Mouse (Mus musculus) c-Kit-positive CD71-positive TER-119-positive erythroid progenitor cells, embryonic 14.5 days (primary cell): ENCODE results near the gene Dnttip1.

ENCODE experiments used
- DNase-seq: peaks from one replicate; pipeline ENCODE4 v3.0.0-alpha.2; 2013; ENCODE audit warnings: low spot score

Gene Dnttip1

GRCm38 (mm10) chr2:164754105-164754504 is 8.3 kb downstream of the Dnttip1 start:
- no peak for DNase-seq

GRCm38 (mm10) chr2:164754800-164755199 is 9.0 kb downstream of the Dnttip1 start:
- no peak for DNase-seq

- no peak for DNase-seq
Observed at GRCm38 (mm10) chr2:164757841-164758240, 12.1 kb downstream of the Dnttip1 start.

- peak; percentile 65 for DNase-seq
Observed at GRCm38 (mm10) chr2:164758692-164759091, 12.9 kb downstream of the Dnttip1 start.

GRCm38 (mm10) chr2:164760059-164760833 is 14.5 kb downstream of the Dnttip1 start:
- peak; percentile 79 for DNase-seq

GRCm38 (mm10) chr2:164761502-164761901 is 15.7 kb downstream of the Dnttip1 start:
- peak; percentile 75 for DNase-seq

GRCm38 (mm10) chr2:164761971-164762370 is 16.2 kb downstream of the Dnttip1 start:
- no peak for DNase-seq

GRCm38 (mm10) chr2:164762593-164762992 is 16.8 kb downstream of the Dnttip1 start:
- no peak for DNase-seq

- DNase-seq = no peak
Observed at GRCm38 (mm10) chr2:164765841-164766240, 20.1 kb downstream of the Dnttip1 start.

- no peak for DNase-seq
Observed at GRCm38 (mm10) chr2:164767812-164768540, 22.2 kb downstream of the Dnttip1 start.

- DNase-seq = peak; percentile 99
Observed at GRCm38 (mm10) chr2:164769258-164770037, 23.7 kb downstream of the Dnttip1 start, which contains the start of gene Ube2c. Ube2c (plus strand) TSS chr2:164769898.

GRCm38 (mm10) chr2:164770279-164770678 is 24.5 kb downstream of the Dnttip1 start:
- peak; percentile 56 for DNase-seq

- DNase-seq = no peak
Observed at GRCm38 (mm10) chr2:164771123-164771522, 25.3 kb downstream of the Dnttip1 start.

GRCm38 (mm10) chr2:164773229-164773988 is 27.6 kb downstream of the Dnttip1 start:
- DNase-seq = no peak

GRCm38 (mm10) chr2:164773989-164774364 is 28.2 kb downstream of the Dnttip1 start:
- DNase-seq = peak; percentile 69

- no peak for DNase-seq
Observed at GRCm38 (mm10) chr2:164776130-164776529, 30.3 kb downstream of the Dnttip1 start.

GRCm38 (mm10) chr2:164776801-164777200 is 31.0 kb downstream of the Dnttip1 start:
- no peak for DNase-seq

GRCm38 (mm10) chr2:164777246-164778014 is 31.6 kb downstream of the Dnttip1 start:
- DNase-seq = no peak

GRCm38 (mm10) chr2:164778015-164778287 is 32.2 kb downstream of the Dnttip1 start:
- no peak for DNase-seq

GRCm38 (mm10) chr2:164778809-164779208 is 33.0 kb downstream of the Dnttip1 start:
- DNase-seq = no peak

- DNase-seq = no peak
Observed at GRCm38 (mm10) chr2:164779481-164780086, 33.8 kb downstream of the Dnttip1 start, which contains the start of gene Tnnc2. Tnnc2 (minus strand) TSS chr2:164779967.
